Mouse (Mus musculus) right cerebral cortex, postnatal 10 days (tissue): Measurements from ENCODE around the gene Stk32c.
A peak's percentile ranks its signal among the peaks of the same experiment; 100 is the strongest.

Experiments
- DNase-seq, 2 experiments: peaks; one replicate each; pipeline ENCODE4 v3.0.0; 2021; ENCODE audit warnings: low spot score in 2 of 2

The Stk32c gene

GRCm38 (mm10) chr7:139200108-139200507 is 13.0 kb downstream of the Stk32c start:
- DNase-seq, result peak; percentile 79 to 81

- DNase-seq, result peak in 1 of 2 experiments; percentile 10
Measured at GRCm38 (mm10) chr7:139197022-139197421, 16.1 kb downstream of the Stk32c start.

DNA sequence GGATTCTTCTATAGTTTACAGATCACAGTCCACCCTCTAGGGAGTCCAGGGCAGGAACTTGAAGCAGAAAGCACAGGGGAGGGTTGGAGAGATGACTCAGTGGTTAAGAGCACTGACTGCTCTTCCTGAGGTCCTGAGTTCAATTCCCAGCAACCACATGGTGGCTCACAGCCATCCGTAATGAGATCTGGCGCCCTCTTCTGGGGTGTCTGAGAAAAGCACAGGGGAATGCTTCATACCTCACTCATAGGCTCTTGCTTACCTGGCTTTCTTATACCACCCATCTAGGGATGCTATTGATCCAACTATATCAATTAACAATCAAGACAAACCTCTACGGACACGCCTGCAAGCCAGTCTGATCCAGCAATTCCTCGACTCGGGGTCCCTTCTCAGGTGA is 21.5 kb downstream of the Stk32c start:
- peak in 1 of 2 experiments; percentile 21 for DNase-seq

DNA sequence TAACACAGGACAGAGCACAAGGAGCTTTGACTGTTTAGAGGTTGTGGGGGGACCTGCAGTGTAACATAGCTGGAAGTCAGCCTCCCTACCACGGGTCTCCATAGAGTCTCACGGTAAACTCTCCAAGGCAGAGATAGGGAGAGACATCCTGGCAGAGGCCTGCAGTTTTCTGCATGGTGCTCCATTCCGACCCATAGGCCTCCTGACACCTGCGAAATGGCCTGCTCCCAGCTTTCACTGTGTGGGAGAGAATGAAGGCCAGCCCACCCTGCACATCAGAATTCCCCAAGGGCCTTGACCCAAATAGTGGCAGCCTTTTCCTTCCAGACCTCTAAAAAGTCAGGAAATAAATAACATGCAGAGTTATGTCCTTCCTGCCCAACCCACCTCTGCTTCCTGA is 22.5 kb downstream of the Stk32c start:
- DNase-seq, result peak; percentile 15 to 20

DNA sequence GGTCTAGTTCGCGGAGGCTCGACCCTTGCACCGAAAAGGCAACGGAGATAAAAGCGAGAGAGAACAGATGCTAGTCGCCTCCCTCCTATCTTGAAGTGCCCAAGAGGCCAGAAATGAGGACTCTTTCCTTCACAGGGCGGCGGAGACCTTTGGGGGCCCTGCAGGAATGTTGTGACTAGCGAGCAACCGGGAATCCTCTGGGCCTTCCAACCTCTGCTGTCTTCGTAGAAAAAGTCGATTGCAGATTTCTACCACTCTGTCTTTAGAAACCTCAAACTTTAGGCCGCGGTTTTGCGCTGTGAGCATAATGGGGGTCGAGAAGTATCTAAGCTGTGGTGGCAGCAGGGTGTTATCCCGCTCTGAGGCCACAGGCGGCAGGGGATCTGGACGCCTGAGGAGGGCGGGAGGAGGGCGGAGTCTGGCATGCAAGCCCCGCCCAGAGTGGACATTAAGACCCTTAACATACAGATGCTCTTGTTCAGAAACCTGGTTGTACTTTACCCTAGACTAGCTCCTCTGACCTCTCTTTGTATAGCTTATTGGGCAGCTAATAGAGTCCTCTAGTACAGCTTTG is 24.4 kb downstream of the Stk32c start:
- DNase-seq, result peak; percentile 37 to 42

DNA sequence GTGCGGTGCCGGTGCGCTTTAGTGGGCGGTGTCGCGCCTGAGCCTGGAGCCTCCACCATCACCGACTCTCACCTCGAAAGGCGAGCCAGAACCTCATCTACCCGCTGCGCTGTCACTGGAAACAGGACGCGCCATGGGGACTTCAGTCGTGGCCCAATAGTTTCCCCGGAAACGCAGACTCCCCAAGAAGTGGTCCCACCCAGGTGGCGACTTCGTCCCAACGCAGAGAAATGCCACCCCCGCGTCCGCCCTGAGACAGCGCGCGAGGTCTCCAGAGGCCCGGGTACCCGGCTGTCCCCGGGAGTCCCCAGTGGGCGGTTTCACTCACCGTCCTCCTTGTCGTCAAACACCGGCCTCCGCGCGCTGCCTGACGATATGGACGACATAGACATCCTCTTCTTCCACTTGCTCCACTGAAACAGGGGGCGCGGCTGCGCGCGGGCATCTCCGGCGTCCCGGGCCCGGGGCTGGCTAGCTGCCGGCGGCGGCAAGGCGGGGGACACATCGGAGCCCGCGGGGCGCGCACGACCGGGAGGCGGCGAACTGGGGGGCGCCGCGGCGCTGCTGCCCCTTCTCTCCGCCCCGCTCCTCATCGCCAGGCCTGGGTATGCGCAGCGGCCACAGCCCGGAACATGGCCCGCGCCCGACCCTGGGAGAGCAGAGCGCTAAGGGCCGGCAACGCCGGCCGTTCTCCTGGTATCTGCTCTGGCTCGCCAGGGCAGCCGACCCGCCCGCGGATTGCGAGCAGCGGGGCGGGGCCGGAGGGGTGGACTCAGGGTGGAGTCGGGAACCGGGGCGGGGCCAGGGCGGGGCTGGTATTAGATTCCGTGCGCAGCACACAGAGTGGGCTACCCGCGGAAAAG is 25.1 kb downstream of the Stk32c start:
- peak; percentile 83 to 84 for DNase-seq

DNA sequence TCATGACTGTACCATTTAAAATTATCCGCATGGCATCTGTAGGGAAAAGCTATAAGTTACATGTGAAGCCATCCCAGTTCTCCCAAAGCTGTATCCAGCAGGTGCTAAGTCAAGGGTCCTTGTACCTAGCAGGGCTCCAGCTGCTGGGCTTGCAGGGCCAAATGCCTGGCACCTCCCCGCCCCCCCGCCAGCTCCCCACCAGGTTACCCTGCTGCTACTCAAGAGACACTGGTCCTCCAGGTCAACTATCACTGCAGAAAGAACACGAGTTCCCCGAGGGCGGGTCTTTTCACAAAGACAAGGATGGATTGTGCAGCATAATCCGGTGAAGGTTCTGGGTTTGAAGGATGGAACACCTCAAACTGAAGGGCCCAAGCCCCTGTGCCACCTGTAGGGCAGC is 25.8 kb downstream of the Stk32c start:
- no peak for DNase-seq

- peak; percentile 51 to 53 for DNase-seq
Measured at GRCm38 (mm10) chr7:139186436-139186835, 26.7 kb downstream of the Stk32c start.

DNA sequence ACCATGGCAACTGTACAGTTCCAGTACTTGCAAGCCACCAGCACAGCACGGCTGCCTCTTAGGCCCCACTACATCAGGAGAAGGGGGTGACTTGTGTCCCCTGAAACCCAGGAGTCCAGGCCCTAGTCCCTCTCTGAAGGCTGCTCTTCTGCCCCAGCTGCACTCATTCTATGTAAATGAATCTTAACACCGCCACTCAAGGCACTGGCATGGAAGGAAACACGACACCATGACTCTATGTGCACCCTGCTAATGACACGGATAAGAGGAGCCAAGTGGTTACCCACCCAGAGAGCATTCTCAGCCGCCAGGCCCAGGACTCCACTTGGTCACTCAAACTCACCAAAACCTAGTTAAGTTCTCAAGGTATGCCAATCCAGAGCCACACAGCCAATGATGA is 27.1 kb downstream of the Stk32c start:
- DNase-seq, result peak; percentile 25 to 26

DNA sequence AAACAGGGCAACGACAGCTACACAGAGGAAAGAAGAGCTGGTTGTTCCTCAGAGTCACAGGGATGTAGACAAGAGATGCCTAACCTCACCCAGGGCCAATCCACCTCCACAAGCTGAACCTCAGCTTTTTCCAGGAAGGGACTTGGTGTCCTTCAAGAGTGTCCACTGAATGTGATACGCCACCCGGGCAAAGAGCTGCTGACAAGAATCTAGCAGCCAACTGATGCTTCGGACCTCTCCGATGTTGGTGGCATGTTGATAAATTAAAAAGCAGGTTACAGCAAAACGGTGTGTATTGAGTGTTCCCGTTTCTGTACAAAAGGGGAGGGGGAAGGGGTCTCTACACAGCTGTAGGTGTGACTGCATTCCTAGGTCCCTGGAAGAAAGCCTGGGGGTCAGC is 28.3 kb downstream of the Stk32c start:
- DNase-seq, result peak; percentile 20 to 26

GRCm38 (mm10) chr7:139184396-139184795 is 28.7 kb downstream of the Stk32c start:
- peak; percentile 18 to 25 for DNase-seq

DNA sequence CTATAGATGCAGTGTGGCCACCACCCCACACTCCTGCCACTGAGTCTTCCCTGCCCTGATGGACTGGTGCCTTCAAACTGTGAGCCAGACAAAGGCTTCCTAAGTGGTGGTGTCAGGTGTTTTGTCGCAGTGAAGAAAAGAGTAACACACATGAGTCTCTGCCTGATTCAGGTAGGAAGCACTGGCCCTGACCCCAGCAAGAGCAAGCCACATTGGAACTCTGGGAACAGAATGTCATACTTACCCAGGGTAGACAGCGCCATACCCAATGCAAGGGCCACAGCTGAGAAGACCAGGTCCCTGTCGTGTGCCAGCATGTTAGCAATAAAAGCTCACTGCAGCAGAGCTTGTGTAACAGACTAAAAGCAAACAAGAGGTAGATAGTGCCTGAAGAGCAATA is 33.0 kb downstream of the Stk32c start:
- DNase-seq, result peak in 1 of 2 experiments; percentile 17

DNA sequence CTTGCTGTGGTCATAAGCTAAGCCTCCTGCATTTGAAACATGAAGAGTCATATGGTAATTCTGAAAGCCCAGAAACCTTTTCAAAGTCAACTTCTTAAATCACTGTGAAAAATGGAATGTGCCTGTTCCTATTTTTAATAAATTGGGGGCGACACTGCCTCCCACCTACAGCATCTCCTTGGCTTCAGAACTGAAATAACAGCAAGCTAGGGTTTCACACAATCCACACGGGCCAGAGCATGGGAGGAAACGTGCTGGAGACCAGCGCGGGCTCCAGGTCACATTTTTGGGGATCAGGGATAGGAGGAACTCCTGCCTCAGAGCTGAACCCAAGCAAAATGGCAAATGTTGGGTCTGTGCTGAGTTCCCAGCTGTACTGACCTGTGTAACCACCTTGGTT is 33.8 kb downstream of the Stk32c start:
- DNase-seq, result peak in 1 of 2 experiments; percentile 56

- DNase-seq, result no peak
Measured at GRCm38 (mm10) chr7:139169143-139169542, 44.0 kb downstream of the Stk32c start.

GRCm38 (mm10) chr7:139164410-139164809 is 48.7 kb downstream of the Stk32c start:
- no peak for DNase-seq

GRCm38 (mm10) chr7:139158956-139159355 is 54.2 kb downstream of the Stk32c start:
- DNase-seq, result peak; percentile 61 to 79

- DNase-seq, result peak in 1 of 2 experiments; percentile 61
Measured at GRCm38 (mm10) chr7:139158549-139158948, 54.6 kb downstream of the Stk32c start.

GRCm38 (mm10) chr7:139157541-139157940 is 55.6 kb downstream of the Stk32c start:
- no peak for DNase-seq

DNA sequence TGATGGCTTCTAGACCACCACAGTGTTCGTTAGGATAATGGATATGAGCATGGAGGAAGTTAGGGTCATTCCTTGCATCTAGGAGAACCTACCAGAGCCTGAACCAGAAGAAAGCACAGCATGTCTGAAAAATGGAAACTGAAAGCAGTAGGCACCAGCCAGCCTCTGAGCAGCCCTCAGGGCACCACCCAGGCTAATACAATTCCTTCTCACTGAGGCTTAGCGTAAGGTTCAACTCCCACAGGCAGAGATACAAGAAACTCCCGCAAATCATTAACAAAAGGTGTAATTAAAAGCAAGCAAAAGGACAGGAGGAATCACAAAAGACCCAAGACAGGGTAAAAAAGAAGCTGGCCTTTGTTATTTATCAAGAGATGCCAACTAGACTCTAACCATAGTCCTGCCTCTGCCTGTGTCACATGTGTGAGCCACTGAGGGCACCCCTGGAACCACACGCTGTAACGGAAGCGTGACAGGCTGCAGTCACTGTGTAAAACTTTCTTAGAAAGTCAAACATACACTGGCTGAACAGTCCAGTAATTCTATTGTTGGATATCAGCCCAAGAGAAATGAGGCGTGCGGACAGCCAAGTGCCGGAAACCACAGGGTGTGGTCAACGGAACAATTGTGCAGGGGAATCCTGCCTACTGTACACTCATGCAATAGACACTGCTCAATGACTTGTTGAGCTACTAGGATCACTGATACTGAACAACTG is 56.6 kb downstream of the Stk32c start:
- no peak for DNase-seq

- DNase-seq, result no peak
Measured at GRCm38 (mm10) chr7:139152927-139153326, 60.2 kb downstream of the Stk32c start.

- DNase-seq, result peak; percentile 75 to 87
Measured at GRCm38 (mm10) chr7:139151116-139151515, 62.0 kb downstream of the Stk32c start.

- DNase-seq, result peak; percentile 47 to 55
Measured at GRCm38 (mm10) chr7:139149373-139149772, 63.7 kb downstream of the Stk32c start.
